Mouse (Mus musculus): ENCODE data around the gene Nfkbil1. TPM values are rescaled to one million over a fixed set of nuclear protein-coding genes. Genes with fewer than 3 reads are reported as not detected.
"Not testable (repeated sequence)": the region's sequence is repeated elsewhere in the genome, so short reads cannot be mapped to it uniquely, and the experiment has no call there.

The Nfkbil1 gene
- polyA plus RNA-seq, 1 experiment: 16.9 TPM

DNA sequence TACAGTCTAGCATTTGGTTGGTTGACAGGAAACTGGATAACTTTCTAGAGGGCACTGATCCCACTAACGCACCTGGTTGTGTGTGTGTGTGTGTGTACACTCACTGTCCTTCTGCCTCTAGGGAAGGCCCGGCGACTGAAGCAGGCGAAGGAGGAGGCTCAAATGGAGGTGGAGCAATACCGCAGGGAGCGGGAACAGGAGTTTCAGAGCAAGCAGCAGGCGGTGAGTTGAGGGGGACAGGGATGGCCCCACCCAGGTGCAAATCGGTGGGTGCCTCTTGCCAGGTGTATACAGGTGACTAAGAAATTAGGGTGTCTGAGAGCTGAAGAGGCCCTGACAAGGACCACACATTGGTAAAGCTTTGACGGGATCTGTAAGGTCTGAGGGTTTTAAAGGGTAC, 1.4 kb upstream of the Nfkbil1 start:
- H3K36me3 ChIP-seq (ENCODE audit: control insufficient read depth, insufficient read depth, low read length): no peaks in the 10 kb centered on the region
- DNase-seq (ENCODE audit: low read depth in 1 of 2, low spot score in 2 of 2): no peak
- H3K4me3 ChIP-seq (ENCODE audit: extremely low read depth, insufficient read depth, insufficient read length): no peak overlapping the region
- H3K27ac ChIP-seq (ENCODE audit: insufficient read depth, low read length): no peak overlapping the region
- peaks cover 10% of the 10 kb centered on the region for H3K4me1 ChIP-seq (ENCODE audit: control insufficient read depth, insufficient read depth, insufficient read length)
- WGBS: 90% methylated on average over 9 of the region's 9 CpGs
- no peaks in the 10 kb centered on the region for H3K27me3 ChIP-seq (ENCODE audit: control insufficient read depth, insufficient read depth, low read length)
- no peak for TF ChIP-seq POLR2A (IDR thresholded peaks at IDR 0.05; ENCODE audit: low read depth, low read length)
- TF ChIP-seq CTCF (IDR thresholded peaks at IDR 0.05; ENCODE audit: extremely low read depth, insufficient read depth, insufficient read length, insufficient replicate concordance): no peak

DNA sequence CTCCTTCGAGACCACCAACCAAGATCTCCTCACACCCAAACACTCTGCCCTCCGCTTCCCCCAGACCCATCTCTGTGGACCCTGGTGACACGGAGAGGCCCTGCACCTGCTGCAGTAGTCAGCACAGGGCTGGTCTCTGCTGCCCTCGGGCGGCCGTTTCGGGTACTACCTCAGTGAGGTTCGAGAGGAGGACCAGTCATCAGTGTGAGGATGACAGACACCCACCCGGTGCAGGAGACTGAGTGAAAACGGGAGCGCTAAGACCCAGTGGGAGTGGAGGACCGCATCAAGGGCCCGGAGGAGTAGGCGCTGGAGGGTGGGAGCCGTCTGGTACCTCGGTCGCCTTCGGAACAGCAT, 776 bp upstream of the Nfkbil1 start:
- Histone ChIP-seq H3K4me3 (ENCODE audit: extremely low read depth, insufficient read depth, insufficient read length) (peak overlapping the region; percentile 60), H3K36me3 (ENCODE audit: control insufficient read depth, insufficient read depth, low read length) (no peaks in the 10 kb centered on the region), H3K4me1 (ENCODE audit: control insufficient read depth, insufficient read depth, insufficient read length) (peaks cover 14% of the 10 kb centered on the region), H3K27ac (ENCODE audit: insufficient read depth, low read length) (peak overlapping the region; percentile 97), H3K27me3 (ENCODE audit: control insufficient read depth, insufficient read depth, low read length) (no peaks in the 10 kb centered on the region)
- DNase-seq (ENCODE audit: low read depth in 1 of 2, low spot score in 2 of 2): peak; percentile 85 to 98
- TF ChIP-seq CTCF (IDR thresholded peaks at IDR 0.05; ENCODE audit: extremely low read depth, insufficient read depth, insufficient read length, insufficient replicate concordance): peak; percentile 99
- no peak for TF ChIP-seq POLR2A (IDR thresholded peaks at IDR 0.05; ENCODE audit: low read depth, low read length)
- WGBS: 3% methylated on average over 18 of the region's 18 CpGs

DNA sequence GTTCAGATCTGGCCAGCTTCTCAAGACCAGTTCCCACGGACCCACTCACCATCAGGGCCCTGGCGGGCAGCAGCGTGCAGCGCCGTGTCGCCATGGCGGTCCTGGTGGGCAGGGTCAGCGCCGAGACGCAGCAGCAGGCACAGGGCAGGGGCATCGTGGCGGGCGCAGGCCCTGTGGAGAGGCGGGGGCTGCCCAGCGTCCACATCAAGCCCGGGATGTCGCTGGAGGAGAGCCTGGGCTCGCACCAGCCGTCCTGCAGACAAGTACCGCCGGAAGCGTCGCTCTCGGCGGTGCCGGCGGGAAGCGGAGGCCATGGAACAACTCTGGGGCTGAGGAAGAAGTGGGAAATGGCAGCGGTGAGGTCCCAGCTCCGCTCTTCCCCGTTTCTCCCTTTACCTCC, 689 bp downstream of the Nfkbil1 start:
- Histone ChIP-seq H3K27me3 (ENCODE audit: control insufficient read depth, insufficient read depth, low read length) (no peaks in the 10 kb centered on the region), H3K4me3 (ENCODE audit: extremely low read depth, insufficient read depth, insufficient read length) (peak overlapping the region; percentile 60), H3K27ac (ENCODE audit: insufficient read depth, low read length) (peak overlapping the region; percentile 97), H3K36me3 (ENCODE audit: control insufficient read depth, insufficient read depth, low read length) (0 out of 2 replicates have a peak, but pooled peaks cover 3% of the 10 kb centered on the region), H3K4me1 (ENCODE audit: control insufficient read depth, insufficient read depth, insufficient read length) (peaks cover 14% of the 10 kb centered on the region)
- peak in 1 of 2 experiments; percentile 40 for DNase-seq (ENCODE audit: low read depth in 1 of 2, low spot score in 2 of 2)
- 7% methylated on average over 31 of the region's 31 CpGs for WGBS
- peak; percentile 11 for TF ChIP-seq POLR2A (IDR thresholded peaks at IDR 0.05; ENCODE audit: low read depth, low read length)
- no peak for TF ChIP-seq CTCF (IDR thresholded peaks at IDR 0.05; ENCODE audit: extremely low read depth, insufficient read depth, insufficient read length, insufficient replicate concordance)

- 44% methylated on average over 7 of the region's 7 CpGs for WGBS
- not testable (repeated sequence) for DNase-seq (ENCODE audit: low read depth in 1 of 2, low spot score in 2 of 2); H3K36me3 ChIP-seq (ENCODE audit: control insufficient read depth, insufficient read depth, low read length); H3K27me3 ChIP-seq (ENCODE audit: control insufficient read depth, insufficient read depth, low read length); H3K4me3 ChIP-seq (ENCODE audit: extremely low read depth, insufficient read depth, insufficient read length)
- Histone ChIP-seq H3K4me1 (ENCODE audit: control insufficient read depth, insufficient read depth, insufficient read length) (peaks cover 14% of the 10 kb centered on the region), H3K27ac (ENCODE audit: insufficient read depth, low read length) (peak overlapping the region; percentile 90)
Measured at GRCm38 (mm10) chr17:35234090-35234489, 1.5 kb downstream of the Nfkbil1 start.

DNA sequence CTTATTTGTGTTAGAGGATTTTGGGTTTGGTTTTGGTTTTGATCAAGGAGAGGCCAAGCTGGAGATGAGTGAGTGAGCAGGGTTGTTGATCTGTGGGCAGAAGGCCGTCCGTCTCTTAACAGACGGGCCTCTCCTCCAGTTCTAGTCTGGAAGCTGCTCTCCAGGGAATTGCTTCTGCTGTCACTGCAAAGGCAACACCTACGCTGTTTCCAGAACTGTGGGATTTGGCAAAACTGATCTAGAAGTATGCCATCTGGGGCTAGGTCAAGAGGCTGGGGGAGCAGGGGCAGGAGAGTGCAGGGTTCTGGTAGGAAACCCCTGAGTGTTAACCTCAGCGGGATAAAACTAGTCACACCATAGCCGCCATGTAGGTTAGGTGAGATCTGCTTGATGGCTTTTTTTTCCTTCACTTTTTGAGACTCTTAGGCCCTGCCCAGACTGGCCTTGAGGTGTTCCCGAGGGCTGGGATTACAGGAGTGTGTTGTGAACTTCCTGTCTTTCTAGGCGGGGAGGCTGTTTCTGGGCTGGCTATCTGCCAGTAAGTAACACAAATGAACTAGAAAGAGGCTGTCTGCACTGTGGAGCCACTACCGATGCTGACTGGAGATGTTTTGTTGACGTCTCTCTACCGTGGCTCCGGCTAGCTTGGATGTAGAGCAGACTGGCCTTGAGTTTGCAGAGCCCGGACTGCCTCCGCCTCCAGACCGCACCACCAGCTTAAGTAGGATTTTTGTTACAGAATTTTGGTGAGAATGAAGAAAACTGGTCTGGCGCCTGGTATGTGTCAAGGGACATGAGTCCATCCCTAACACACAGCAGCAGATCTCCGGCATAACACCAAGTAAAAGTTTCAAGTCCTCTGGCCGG, 2.2 kb downstream of the Nfkbil1 start, which contains the start of gene Atp6v1g2:
Atp6v1g2 (plus strand) TSS at position 547 of the 867 bp plus-strand sequence.
- Histone ChIP-seq H3K36me3 (ENCODE audit: control insufficient read depth, insufficient read depth, low read length) (peaks cover 10% of the 10 kb centered on the region), H3K4me1 (ENCODE audit: control insufficient read depth, insufficient read depth, insufficient read length) (peaks cover 14% of the 10 kb centered on the region), H3K27ac (ENCODE audit: insufficient read depth, low read length) (peak within 1 kb of the TSS; percentile 90), H3K27me3 (ENCODE audit: control insufficient read depth, insufficient read depth, low read length) (no peaks in the 10 kb centered on the region), H3K4me3 (ENCODE audit: extremely low read depth, insufficient read depth, insufficient read length) (peak within 1 kb of the TSS; percentile 60; the same call in 1 of the 2 replicates)
- 22% methylated on average over 18 of the region's 18 CpGs for WGBS
- TF ChIP-seq POLR2A (IDR thresholded peaks at IDR 0.05; ENCODE audit: low read depth, low read length): no peak; the same call in 1 of the 2 replicates
- TF ChIP-seq CTCF (IDR thresholded peaks at IDR 0.05; ENCODE audit: extremely low read depth, insufficient read depth, insufficient read length, insufficient replicate concordance): no peak
- DNase-seq (ENCODE audit: low read depth in 1 of 2, low spot score in 2 of 2): no peak

- TF ChIP-seq POLR2A (IDR thresholded peaks at IDR 0.05; ENCODE audit: low read depth, low read length): no peak
- no peak for TF ChIP-seq CTCF (IDR thresholded peaks at IDR 0.05; ENCODE audit: extremely low read depth, insufficient read depth, insufficient read length, insufficient replicate concordance)
Measured at GRCm38 (mm10) chr17:35232659-35233058, 2.9 kb downstream of the Nfkbil1 start.

GRCm38 (mm10) chr17:35232043-35232442, 3.5 kb downstream of the Nfkbil1 start:
- 3% methylated on average over 12 of the region's 12 CpGs for WGBS
- Histone ChIP-seq H3K36me3 (ENCODE audit: control insufficient read depth, insufficient read depth, low read length) (peaks cover 13% of the 10 kb centered on the region), H3K4me3 (ENCODE audit: extremely low read depth, insufficient read depth, insufficient read length) (peak overlapping the region; percentile 10; the same call in 1 of the 2 replicates), H3K4me1 (ENCODE audit: control insufficient read depth, insufficient read depth, insufficient read length) (peaks cover 14% of the 10 kb centered on the region), H3K27ac (ENCODE audit: insufficient read depth, low read length) (peak overlapping the region; percentile 90), H3K27me3 (ENCODE audit: control insufficient read depth, insufficient read depth, low read length) (no peaks in the 10 kb centered on the region)
- TF ChIP-seq CTCF (IDR thresholded peaks at IDR 0.05; ENCODE audit: extremely low read depth, insufficient read depth, insufficient read length, insufficient replicate concordance): peak; percentile 89
- TF ChIP-seq POLR2A (IDR thresholded peaks at IDR 0.05; ENCODE audit: low read depth, low read length): no peak
- peak; percentile 67 to 87 for DNase-seq (ENCODE audit: low read depth in 1 of 2, low spot score in 2 of 2)

More at GRCm38 (mm10) chr17:35232659-35233058, 2.9 kb downstream of the Nfkbil1 start:
- Histone ChIP-seq H3K4me3 (ENCODE audit: extremely low read depth, insufficient read depth, insufficient read length) (peak overlapping the region; percentile 10; the same call in 1 of the 2 replicates), H3K36me3 (ENCODE audit: control insufficient read depth, insufficient read depth, low read length) (peaks cover 13% of the 10 kb centered on the region), H3K4me1 (ENCODE audit: control insufficient read depth, insufficient read depth, insufficient read length) (peaks cover 14% of the 10 kb centered on the region), H3K27ac (ENCODE audit: insufficient read depth, low read length) (peak overlapping the region; percentile 90), H3K27me3 (ENCODE audit: control insufficient read depth, insufficient read depth, low read length) (no peaks in the 10 kb centered on the region)
- 16% methylated on average over 5 of the region's 5 CpGs for WGBS
- no peak for DNase-seq (ENCODE audit: low read depth in 1 of 2, low spot score in 2 of 2)

Measured in spleen, adult 2 months (tissue).